Mouse (Mus musculus): ENCODE measurements around the gene Cask.

Cask gene

DNA sequence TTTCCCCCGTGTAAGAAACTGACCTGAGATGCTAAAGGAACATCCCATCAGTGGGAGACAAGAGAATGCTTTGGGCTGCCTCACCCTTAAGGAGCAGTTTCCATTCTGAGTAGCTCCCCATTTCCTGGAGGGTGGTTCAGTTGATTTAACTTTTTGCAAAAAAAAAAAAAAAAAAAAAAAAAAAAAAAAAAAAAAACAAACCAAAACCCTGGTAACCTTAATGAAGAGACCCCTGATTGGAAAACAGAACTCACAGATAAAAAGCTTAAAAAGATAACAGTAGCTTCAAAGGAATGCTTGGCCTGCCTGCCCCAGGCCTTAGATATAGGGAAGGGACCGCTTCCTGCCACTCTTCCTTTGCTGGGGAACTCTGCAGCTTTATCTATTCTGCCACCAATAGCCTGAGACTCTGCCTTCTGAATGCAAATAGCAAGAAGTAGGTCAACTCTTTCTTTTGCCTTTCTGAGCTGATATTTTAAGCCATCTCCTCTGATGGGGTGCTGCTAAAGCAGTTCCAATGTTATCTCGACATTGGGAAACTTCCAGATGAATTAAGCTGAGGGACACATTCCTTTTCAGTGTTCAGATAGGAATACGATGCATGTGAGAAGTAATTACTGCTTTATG is 332.3 kb downstream of the Cask start:
- DNase-seq (ENCODE audit: low read depth, low spot score): no peak

- no peak for DNase-seq (ENCODE audit: low read depth, low spot score)
Observed at GRCm38 (mm10) chrX:13518019-13518418, 333.1 kb downstream of the Cask start.

- no peak for DNase-seq (ENCODE audit: low read depth, low spot score)
Observed at GRCm38 (mm10) chrX:13516451-13516850, 334.7 kb downstream of the Cask start.

- no peak for DNase-seq (ENCODE audit: low read depth, low spot score)
Observed at GRCm38 (mm10) chrX:13513864-13514263, 337.3 kb downstream of the Cask start.

DNA sequence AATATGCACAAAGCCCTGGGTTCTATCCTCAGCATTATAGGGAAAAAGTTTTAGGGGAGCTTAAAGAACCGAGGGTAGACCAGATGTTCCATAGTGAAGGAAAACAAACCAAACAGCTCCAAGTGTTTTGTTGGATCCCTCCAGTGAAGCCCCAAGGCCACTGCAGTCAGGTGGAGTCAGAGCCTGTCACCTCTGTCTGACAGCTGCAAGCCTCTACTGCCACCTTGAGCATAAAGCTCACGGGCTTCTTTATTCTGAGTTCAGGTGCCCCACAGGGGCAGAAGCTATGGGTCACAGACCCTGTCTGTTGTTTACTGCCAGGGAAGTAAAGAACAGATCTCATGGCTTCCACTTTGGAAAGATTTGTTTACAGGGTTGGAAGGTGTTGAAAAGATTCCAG is 338.0 kb downstream of the Cask start:
- no peak for DNase-seq (ENCODE audit: low read depth, low spot score)

GRCm38 (mm10) chrX:13506376-13506775 is 344.8 kb downstream of the Cask start:
- DNase-seq (ENCODE audit: low read depth, low spot score): no peak

DNA sequence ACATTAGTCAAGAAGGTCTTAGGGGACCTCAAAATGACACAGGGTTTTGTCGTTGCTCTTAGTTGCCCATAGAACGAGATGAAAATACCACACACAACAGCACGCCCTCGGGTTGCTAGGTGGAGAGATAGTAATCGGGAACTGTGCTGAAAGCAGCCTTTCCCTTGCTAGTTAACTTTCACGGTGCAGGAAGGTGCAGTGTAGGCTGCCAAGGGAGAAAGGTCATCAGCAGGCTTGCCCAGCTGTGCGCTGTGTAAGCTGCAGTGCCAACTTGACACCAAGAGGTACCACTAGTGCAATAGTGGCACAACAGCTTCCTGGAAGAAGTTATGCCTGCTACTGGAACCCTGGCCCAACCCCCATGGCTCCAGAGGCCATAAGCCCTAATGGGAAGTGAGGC is 346.8 kb downstream of the Cask start:
- DNase-seq (ENCODE audit: low read depth, low spot score): no peak

- DNase-seq (ENCODE audit: low read depth, low spot score): no peak
Observed at GRCm38 (mm10) chrX:13502862-13503375, 348.2 kb downstream of the Cask start.

- no peak for DNase-seq (ENCODE audit: low read depth, low spot score)
Observed at GRCm38 (mm10) chrX:13500284-13500683, 350.9 kb downstream of the Cask start.

DNA sequence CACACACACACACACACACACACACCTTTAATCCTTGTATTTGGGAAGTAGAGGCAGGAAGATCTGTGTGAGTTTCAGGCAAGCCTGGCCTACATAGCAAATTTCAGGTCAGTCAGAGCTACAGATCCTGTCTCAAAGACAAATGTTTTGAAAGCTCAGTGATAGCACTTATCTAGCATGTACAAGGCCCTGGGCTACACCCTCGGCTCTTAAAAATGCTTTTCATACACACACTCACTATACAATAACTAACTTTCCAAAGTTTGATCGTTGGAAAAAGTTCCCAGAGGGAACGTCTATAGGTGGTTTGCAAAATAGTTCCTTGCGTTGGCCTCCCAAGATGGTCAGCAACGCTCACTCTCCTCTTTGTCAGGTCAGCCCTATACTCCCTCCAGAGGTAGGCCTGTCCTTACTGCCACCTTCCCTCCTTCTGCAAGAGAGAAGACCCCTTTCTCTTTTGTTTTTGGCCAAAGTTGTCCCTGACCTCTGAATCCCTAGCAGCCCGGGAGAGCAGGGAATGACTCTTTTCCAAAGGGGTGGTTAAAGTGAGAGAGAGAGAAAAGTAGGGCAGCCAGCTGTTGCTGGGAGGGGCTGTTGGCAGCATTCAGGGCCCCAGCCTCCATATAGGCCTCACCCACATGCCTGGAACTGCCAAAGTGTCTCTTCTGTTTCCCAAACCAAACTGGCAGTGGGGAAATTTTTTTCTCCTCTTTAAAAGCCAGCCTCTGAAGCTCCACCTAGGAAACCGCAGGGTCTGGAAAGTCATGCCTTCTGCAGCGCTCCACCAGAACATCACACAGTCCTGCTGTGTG is 356.1 kb downstream of the Cask start:
- no peak for DNase-seq (ENCODE audit: low read depth, low spot score)

DNA sequence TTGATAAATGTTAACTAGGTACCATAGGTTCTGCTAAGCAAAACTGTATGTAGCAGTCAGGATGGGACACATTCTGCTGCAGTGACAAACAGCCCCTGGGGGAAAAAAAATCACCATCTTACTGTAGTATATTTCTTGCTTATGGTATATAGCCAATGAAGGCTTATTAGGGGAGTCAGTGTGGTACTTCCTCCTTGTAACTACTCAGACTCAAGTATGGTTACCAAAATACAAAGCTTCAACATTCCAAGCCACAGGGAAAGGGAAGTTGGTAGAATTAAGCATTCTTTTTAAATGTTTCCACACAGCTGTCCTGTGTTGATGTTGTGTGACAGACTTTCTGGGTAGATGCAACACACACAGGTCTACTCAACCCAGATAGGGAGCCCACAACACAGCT is 358.2 kb downstream of the Cask start:
- no peak for DNase-seq (ENCODE audit: low read depth, low spot score)

- DNase-seq (ENCODE audit: low read depth, low spot score): no peak
Observed at GRCm38 (mm10) chrX:13490941-13491340, 360.2 kb downstream of the Cask start.

DNA sequence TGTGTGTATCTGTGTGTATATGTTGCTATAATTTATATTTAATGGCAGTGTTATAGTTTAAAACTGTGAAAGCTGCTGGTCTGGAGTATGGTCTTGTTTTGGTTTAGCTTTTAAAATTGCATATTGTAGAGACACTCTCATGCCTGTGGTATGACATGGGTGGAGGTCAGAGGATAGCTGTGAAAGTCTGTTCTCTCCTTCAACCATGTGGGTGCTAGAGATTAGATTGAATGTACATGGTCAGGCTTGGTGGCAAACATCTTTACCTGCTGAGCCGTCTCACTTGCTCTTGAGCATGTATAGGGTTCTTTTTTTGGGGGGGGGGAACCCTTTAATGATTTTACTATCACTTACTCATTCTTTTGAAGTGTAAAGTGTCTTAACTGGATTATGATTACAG is 361.4 kb downstream of the Cask start:
- no peak for DNase-seq (ENCODE audit: low read depth, low spot score)

GRCm38 (mm10) chrX:13489001-13489400 is 362.2 kb downstream of the Cask start:
- DNase-seq (ENCODE audit: low read depth, low spot score): no peak

GRCm38 (mm10) chrX:13484447-13484846 is 366.7 kb downstream of the Cask start:
- DNase-seq (ENCODE audit: low read depth, low spot score): no peak

- DNase-seq (ENCODE audit: low read depth, low spot score): no peak
Observed at GRCm38 (mm10) chrX:13482576-13482975, 368.6 kb downstream of the Cask start.

- no peak for DNase-seq (ENCODE audit: low read depth, low spot score)
Observed at GRCm38 (mm10) chrX:13479570-13479969, 371.6 kb downstream of the Cask start.

- DNase-seq (ENCODE audit: low read depth, low spot score): no peak
Observed at GRCm38 (mm10) chrX:13478298-13478697, 372.9 kb downstream of the Cask start.

DNA sequence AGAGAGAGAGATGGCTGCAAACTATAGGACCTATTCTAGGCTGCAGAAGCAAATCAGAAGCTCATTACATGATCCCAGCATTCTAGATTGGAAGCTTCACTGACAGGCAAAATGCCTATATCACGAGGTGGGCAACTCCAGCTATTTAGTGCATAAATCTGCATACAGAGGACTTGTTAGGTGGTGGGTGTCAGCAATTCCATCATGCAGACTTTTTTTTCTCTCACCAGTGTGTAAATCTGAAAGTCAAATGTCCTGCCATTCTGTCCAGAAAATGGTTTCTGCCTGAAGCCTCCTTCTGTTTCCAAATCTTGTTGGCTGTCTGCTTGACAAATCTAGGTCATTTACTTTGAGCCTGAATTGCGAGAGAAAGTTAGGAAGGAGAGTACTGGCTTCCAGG is 373.6 kb downstream of the Cask start:
- DNase-seq (ENCODE audit: low read depth, low spot score): no peak

DNA sequence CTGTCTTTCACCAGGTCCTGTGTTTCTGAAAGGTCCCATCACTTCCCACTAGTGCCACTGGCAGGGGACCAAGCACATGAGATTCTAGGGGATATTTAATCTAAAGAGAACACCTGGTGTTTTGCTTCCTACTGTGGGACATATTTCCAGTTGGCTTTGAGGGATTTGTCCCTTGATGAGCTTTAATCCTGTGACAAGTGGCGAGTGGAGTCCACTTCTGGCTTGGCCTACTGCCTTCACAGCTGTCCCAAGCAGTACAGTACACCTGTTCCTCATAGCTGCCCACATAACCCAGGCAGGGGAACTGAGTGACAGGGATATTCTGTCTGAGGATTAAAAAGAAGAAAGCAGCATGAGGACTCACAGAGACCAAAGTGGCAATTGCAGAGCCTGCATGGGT is 375.8 kb downstream of the Cask start:
- DNase-seq (ENCODE audit: low read depth, low spot score): no peak

- no peak for DNase-seq (ENCODE audit: low read depth, low spot score)
Observed at GRCm38 (mm10) chrX:13472751-13473225, 378.4 kb downstream of the Cask start.

DNA sequence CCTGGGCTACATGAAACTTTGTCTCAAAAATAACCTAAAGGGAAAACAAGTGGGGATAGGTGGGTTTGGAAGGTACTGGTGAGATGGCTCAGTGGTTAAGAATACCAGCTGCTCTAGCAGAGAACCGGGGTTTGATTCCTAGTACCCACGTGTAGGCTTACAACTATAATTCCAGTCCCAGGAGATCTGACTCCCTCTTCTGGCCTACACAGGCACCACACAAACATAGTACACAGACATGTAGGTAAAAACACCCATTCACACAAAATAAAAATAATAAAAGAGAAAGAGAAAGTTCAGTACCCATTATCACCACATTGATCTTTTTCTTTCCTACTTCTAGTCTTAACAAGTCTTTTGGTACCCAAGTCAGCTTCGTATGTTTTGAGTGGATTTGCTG is 379.2 kb downstream of the Cask start:
- no peak for DNase-seq (ENCODE audit: low read depth, low spot score)
